Mouse (Mus musculus): ENCODE data around the gene Vasn. TPM values are rescaled to one million over a fixed set of nuclear protein-coding genes. Genes with fewer than 3 reads are reported as not detected.

Gene Vasn
- polyA plus RNA-seq, 1 experiment: 4.4 TPM

DNA sequence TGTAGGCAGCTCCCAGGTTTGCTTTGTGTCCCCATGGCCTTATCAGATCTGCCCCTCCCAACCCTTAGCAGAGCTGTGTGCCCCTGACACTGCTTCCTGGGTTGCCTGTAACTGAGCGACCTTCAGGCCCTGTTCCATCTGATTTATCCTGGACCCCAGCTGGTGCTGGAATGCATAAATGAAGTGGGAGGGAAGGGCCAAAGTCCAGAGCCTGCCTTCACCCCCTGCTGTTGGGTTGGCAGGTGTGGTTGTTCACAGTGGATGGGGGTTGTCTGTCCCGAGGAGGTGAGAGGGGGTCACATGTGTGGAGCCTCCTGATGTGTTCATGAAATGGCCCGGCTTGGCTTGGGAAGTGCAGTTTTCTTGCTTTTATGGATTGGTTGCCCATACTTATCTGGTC, 37.6 kb upstream of the Vasn start:
- no peak overlapping the region for H3K4me3 ChIP-seq (ENCODE audit: insufficient read depth, low read depth, low read length)
- H3K4me1 ChIP-seq (ENCODE audit: control insufficient read depth, insufficient read depth, insufficient read length, low read length): peaks cover 11% of the 10 kb centered on the region
- no peak overlapping the region for H3K27ac ChIP-seq (replicated peaks; ENCODE audit: low read depth, low read length)

DNA sequence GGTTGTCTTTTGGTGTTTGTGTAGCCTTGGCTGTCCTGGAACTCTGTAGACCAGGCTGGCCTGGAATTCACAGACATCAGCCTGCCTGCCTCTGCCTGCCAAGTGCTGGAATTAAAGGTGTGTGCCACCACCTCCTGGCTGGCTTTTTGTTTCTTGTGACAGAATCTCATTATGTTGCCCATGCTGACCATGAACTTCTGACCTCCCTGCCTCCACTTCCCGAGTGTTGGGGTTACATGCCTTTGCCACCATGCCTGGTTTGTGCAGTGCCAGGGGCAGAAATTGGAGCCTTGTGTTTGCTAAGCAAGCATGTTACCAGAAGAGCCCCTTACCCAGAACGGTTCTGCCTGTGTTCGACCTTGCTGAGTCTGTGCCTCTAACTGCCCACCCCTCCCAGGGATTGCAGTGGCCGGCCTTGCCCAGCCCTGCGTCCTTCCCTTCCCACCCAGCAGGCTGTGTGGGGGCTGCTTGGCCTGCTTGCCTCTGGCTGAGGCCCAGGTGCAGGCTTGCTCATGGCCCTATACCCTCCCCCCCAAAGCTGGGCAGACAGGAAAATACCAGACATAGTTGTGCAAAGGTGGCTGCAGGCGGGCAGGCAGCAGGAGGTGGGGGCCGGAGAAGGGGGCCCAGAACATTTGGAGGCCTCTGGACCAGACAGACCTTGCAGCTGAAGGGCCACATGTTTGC, 36.8 kb upstream of the Vasn start:
- no peak overlapping the region for H3K4me3 ChIP-seq (ENCODE audit: insufficient read depth, low read depth, low read length)
- peaks cover 13% of the 10 kb centered on the region for H3K4me1 ChIP-seq (ENCODE audit: control insufficient read depth, insufficient read depth, insufficient read length, low read length)
- H3K27ac ChIP-seq (replicated peaks; ENCODE audit: low read depth, low read length): no peak overlapping the region

DNA sequence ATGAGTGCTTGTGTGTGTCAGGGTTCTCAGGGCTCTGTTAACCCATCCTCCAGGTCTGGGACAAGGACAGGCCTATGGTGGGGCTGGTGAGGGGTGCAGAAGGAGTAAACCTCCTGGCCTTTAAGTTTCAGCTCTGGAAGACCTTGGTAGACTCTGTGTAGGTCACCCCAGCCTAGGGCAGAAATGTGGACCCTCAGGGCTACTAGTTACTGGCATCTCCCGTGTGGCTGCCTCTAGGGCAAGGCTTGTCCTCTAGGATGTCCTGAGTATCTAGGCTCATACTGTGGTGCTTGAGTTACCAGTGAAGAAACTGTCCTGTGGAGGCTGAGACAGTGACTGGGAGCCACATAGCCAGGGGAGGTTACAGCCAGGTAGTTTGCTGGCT, 36.3 kb upstream of the Vasn start:
- H3K4me3 ChIP-seq (ENCODE audit: insufficient read depth, low read depth, low read length): no peak overlapping the region
- peaks cover 13% of the 10 kb centered on the region for H3K4me1 ChIP-seq (ENCODE audit: control insufficient read depth, insufficient read depth, insufficient read length, low read length)
- no peak overlapping the region for H3K27ac ChIP-seq (replicated peaks; ENCODE audit: low read depth, low read length)

DNA sequence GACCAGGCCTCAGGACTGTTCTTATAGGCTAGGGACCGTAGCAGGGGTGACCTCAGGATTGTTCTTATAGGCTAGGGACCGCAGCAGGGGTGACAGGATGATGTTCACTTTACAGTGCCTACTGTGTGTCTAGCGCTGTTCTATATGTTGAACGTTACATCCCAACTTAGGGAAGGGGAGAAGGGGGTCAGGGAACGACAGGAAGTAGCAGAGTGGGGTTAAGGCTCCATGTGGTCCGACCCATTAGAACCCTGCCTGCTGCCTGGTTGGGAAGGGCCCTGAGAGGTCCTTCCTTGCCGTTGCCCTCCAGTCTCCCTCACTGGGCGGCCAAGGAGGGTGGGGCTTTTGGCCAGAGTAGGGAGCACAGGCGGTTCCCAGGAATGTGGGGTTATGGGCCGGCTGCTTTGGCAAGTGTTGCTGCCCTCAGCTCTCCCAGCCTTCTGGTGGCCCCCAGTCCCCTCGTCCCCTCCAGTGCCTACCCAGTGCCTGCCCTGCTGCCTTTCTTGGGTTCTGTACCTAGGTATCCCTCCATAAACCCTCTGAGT, 35.4 kb upstream of the Vasn start:
- Histone ChIP-seq H3K4me3 (ENCODE audit: insufficient read depth, low read depth, low read length) (no peak overlapping the region), H3K27ac (replicated peaks; ENCODE audit: low read depth, low read length) (no peak overlapping the region), H3K4me1 (ENCODE audit: control insufficient read depth, insufficient read depth, insufficient read length, low read length) (peaks cover 13% of the 10 kb centered on the region)

DNA sequence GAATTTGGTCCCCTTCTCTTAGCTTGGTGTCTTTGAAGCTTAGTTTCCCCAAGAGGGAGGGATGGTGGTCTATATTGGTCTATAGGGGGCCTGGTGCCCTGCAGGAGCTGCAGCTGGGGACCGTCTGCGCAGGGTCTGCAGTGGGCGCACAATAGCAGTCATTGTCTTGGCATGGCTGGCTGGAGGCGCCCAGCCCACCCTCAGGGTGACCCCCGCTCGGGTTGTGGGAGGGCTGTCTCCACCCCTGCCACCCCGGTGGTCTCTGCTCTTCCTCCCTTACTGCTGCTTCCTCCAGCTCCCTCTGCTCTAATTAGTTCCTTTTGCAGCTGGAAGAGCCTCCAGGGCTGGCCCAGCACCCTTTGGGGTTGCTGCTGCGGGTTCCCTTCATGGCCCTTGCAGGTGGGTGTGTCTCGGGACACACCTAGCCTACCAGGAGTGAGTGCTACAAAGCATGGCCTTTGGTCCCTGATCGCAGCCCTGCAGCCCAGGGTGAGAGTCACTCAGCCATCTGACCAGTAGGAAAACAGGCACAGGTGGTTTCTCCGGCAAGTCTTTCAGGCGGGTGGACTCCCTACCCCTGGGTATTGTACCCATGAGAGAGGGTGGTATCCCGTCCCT, 34.1 kb upstream of the Vasn start:
- 0 out of 2 replicates have a peak overlapping the region, but pooled peaks have one; percentile 13 for H3K27ac ChIP-seq (replicated peaks; ENCODE audit: low read depth, low read length)
- H3K4me3 ChIP-seq (ENCODE audit: insufficient read depth, low read depth, low read length): no peak overlapping the region
- H3K4me1 ChIP-seq (ENCODE audit: control insufficient read depth, insufficient read depth, insufficient read length, low read length): peaks cover 13% of the 10 kb centered on the region

DNA sequence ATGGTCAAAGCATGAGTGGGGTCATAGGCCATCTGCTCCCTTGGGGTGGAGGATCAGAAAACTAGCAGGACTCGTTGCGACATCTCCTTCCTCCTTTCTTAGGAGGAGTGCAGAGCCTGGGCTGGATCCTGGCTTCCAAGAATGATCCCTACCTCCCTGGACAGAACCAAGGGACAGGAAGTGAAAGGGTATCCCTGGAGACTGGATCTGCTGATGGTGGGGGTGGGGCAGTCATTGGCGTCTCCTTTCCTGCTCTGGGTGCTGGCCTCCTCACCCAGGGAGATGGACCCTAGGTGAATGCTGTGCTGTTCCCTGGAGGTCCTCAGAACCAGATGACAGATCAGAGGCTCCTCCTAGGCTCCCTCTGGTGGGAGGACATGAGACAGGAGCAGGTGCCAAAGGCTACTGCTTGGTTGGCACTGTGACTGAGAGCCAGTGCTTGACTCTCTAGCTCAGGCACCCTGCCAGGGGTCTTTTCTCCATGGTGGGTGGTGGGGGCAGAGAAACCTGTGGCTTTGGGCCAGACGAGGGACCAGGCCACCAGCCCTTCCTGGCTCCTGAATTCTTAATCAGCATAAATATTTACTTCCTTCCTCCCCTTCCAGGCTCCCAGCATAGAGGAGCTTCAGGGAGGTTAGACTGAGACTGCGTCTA, 33.2 kb upstream of the Vasn start:
- Histone ChIP-seq H3K4me1 (ENCODE audit: control insufficient read depth, insufficient read depth, insufficient read length, low read length) (peaks cover 13% of the 10 kb centered on the region), H3K27ac (replicated peaks; ENCODE audit: low read depth, low read length) (peak overlapping the region; percentile 66), H3K4me3 (ENCODE audit: insufficient read depth, low read depth, low read length) (no peak overlapping the region)

DNA sequence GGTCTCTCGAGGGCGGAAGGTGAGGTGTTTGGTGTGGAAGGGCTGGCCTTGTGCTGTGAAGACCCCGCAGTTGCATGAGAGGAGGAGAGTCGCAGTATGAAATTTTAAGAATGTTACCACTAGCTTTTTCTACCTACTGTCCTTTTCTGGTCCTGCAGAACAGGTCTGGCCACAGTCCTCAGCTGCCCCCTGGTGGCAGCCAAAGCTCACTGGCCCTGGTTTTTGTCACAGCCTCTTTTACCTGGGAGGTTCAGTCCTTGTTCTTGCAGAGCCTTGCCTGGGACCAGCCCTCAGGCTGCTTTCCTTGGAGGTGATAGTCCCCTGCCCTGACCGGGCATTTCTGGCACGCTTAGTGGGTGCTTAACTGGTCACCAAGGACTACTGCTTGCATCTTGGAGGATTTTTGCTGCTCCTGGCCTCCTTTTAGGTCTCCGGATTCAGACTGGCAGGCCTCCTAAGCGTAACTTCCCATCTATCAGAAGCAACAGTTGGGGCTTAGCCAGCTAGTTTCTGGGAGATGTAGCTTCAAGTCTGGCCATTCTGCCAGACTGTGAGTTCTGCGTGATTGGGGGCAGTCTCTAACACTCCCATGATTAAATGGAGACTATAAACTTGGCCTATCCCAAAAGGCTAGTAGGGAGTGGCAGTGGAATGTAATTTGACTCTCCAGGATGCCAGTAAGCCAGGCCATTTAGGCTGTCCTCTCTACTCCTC, 31.8 kb upstream of the Vasn start:
- Histone ChIP-seq H3K27ac (replicated peaks; ENCODE audit: low read depth, low read length) (no peak overlapping the region), H3K4me1 (ENCODE audit: control insufficient read depth, insufficient read depth, insufficient read length, low read length) (peaks cover 13% of the 10 kb centered on the region)

DNA sequence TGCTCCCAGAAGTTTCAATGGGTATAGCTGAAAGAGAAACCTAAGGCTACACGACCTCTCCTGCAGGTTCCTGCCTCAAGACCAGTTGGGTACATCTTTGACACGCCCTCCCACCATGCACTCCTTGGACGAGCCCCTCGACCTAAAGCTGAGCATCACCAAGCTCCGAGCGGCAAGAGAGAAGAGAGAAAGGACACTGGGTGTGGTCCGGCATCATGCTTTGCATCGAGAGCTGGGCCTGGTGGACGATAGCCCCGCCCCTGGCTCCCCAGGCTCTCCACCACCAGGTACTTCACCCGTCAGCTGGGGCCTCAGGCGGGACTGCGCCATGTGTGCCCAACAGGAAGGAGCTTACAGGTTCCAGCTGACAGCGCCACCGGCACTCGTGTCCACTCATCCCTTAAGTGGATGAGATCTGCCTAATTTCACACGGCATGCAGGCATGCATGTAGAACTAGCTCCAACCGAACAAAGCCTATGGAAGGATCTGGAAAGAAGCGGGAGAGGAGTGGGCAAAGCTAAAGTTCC, 31.1 kb upstream of the Vasn start:
- H3K4me1 ChIP-seq (ENCODE audit: control insufficient read depth, insufficient read depth, insufficient read length, low read length): peaks cover 13% of the 10 kb centered on the region
- H3K27ac ChIP-seq (replicated peaks; ENCODE audit: low read depth, low read length): no peak overlapping the region
- no peak overlapping the region for H3K4me3 ChIP-seq (ENCODE audit: insufficient read depth, low read depth, low read length)

More for the DNA sequence above, 31.8 kb upstream of the Vasn start:
- H3K4me3 ChIP-seq (ENCODE audit: insufficient read depth, low read depth, low read length): no peak overlapping the region

DNA sequence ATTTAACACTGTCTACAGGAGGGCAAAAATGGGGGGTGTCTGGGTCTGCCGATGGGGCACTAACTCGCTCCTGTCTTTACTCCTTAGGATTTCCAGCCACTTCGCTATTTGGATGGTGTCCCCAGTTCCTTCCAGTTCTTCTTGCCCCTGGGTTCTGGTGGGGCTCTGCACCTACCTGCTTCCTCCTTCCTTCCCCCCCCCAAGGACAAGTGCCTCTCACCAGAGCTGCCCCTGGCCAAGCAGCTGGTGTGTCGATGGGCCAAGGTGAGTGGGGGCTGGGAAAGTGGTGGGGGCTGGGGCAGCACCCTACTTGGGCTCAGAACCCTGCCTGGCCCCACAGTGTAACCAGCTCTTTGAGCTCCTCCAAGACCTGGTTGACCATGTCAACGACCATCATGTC, 28.5 kb upstream of the Vasn start:
- Histone ChIP-seq H3K4me1 (ENCODE audit: control insufficient read depth, insufficient read depth, insufficient read length, low read length) (peaks cover 18% of the 10 kb centered on the region), H3K4me3 (ENCODE audit: insufficient read depth, low read depth, low read length) (no peak overlapping the region), H3K27ac (replicated peaks; ENCODE audit: low read depth, low read length) (no peak overlapping the region)

DNA sequence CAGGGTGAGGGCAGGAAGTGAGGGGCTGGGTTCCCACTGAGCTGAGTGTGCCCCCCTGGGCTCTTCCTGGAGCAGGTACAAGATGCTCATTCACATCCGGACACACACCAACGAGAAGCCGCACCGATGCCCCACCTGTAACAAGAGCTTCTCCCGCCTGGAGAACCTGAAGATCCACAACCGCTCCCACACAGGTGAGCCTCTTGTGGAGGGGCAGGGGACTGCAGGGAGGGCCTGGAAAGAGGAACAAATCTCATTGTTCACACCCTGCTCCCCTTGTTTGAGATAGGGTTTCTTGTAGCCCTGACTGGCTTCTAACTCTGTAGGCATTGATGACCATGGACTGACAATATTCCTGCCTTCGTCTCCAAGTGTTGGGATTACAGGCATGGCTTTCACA, 28.1 kb upstream of the Vasn start:
- H3K4me3 ChIP-seq (ENCODE audit: insufficient read depth, low read depth, low read length): no peak overlapping the region
- H3K27ac ChIP-seq (replicated peaks; ENCODE audit: low read depth, low read length): no peak overlapping the region

DNA sequence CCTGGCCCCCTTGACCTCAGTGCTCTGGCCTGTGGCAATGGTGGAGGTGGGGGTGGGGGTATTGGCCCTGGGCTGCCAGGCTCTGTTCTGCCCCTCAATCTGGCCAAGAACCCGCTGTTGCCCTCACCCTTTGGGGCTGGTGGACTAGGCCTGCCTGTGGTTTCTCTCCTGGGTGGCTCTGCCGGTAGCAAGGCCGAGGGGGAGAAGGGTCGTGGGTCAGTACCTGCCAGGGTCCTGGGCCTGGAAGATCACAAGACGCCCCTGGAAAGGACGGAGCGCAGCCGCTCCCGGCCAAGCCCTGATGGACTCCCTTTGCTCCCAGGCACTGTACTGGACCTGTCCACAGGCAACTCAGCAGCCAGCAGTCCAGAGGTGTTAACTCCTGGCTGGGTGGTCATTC, 26.0 kb upstream of the Vasn start:
- Histone ChIP-seq H3K27ac (replicated peaks; ENCODE audit: low read depth, low read length) (no peak overlapping the region), H3K4me3 (ENCODE audit: insufficient read depth, low read depth, low read length) (no peak overlapping the region), H3K4me1 (ENCODE audit: control insufficient read depth, insufficient read depth, insufficient read length, low read length) (peaks cover 17% of the 10 kb centered on the region)

More for the DNA sequence above, 28.1 kb upstream of the Vasn start:
- peaks cover 13% of the 10 kb centered on the region for H3K4me1 ChIP-seq (ENCODE audit: control insufficient read depth, insufficient read depth, insufficient read length, low read length)

DNA sequence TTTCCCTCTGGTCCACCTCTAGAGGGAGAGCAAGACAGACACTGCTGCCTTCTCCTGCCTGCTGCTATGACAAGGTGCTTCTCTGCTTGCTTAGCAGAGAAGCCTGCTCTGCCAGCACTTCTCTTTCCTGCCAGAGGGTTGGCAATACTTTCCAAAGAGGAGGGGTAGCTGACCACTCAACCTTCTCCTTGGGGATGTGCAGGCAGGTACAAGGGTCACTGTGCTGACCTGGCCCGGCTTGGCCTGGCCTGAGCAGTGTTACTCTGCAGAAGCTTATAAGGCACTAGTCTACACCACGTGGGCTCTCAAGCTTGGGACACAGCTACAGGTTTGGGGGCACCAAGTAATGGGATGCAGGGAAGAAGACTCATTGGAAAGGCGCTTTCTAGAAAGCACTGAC, 25.1 kb upstream of the Vasn start:
- Histone ChIP-seq H3K4me3 (ENCODE audit: insufficient read depth, low read depth, low read length) (no peak overlapping the region), H3K4me1 (ENCODE audit: control insufficient read depth, insufficient read depth, insufficient read length, low read length) (peaks cover 17% of the 10 kb centered on the region), H3K27ac (replicated peaks; ENCODE audit: low read depth, low read length) (no peak overlapping the region)

DNA sequence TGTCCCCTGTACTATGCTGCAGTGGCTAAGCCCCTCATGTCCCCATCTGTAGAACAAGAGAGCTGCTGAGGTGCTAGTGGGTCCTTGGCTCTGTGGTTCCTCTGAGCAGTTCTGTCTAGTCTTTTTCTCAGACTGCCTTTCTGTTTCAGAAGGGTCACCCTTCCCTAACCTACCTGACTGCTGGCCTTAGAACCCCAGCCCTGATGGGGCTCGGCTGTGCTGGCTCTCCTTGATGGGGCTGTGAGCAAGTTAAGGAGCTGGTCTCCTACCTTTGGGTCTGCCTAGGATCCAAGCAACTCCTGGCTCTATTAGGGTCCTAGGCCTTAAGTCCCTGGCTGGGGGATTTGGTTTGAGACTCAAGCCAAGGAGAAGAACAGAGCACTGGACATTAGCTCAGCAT, 24.4 kb upstream of the Vasn start:
- Histone ChIP-seq H3K27ac (replicated peaks; ENCODE audit: low read depth, low read length) (no peak overlapping the region; the same call in 1 of the 2 replicates), H3K4me3 (ENCODE audit: insufficient read depth, low read depth, low read length) (no peak overlapping the region), H3K4me1 (ENCODE audit: control insufficient read depth, insufficient read depth, insufficient read length, low read length) (peaks cover 17% of the 10 kb centered on the region)

DNA sequence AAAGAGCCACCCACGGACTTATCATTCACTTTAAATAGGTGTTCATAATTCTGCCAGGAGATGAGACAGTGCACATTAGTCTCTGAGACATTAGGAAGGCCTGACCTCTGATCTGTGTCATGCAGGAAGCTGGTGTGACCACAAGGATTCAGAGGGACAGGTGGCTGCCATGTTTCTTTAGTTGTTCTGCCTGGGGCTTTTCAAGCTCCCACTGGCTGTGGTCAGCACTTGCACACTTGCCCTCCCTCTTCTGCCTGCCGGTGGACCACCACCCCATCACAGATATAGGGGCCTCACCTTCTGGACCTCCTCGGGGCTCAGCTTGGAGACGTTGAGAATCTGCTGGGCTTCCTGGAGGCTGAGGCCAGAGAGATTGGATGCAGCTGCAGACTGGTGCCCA, 22.9 kb upstream of the Vasn start:
- Histone ChIP-seq H3K4me1 (ENCODE audit: control insufficient read depth, insufficient read depth, insufficient read length, low read length) (peaks cover 25% of the 10 kb centered on the region), H3K4me3 (ENCODE audit: insufficient read depth, low read depth, low read length) (no peak overlapping the region), H3K27ac (replicated peaks; ENCODE audit: low read depth, low read length) (no peak overlapping the region)

DNA sequence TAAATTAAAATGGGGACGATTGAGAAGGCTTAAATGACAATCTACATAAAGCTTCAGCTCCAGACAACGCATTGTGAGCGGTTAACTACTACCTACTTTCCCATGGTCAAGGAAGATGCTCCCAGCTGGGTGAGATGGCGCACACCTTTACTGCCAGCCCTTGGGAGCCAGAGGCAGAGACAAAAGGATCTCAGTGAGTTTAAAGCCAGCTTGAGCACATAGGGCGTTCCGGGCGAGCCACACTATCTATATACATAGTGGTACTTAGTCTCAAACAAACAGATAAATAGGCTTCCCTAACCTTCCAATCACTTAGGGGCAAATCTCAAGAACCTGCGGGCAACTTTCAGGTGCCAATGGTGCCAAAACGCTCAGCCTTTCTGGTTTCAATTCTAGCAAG, 15.7 kb upstream of the Vasn start:
- H3K4me3 ChIP-seq (ENCODE audit: insufficient read depth, low read depth, low read length): peak overlapping the region; percentile 88
- peak overlapping the region; percentile 78 for H3K27ac ChIP-seq (replicated peaks; ENCODE audit: low read depth, low read length)
- H3K4me1 ChIP-seq (ENCODE audit: control insufficient read depth, insufficient read depth, insufficient read length, low read length): peaks cover 16% of the 10 kb centered on the region
